Mouse (Mus musculus): Measurements from ENCODE around the gene Unc79. TPM values are rescaled to one million over a fixed set of nuclear protein-coding genes. Genes with fewer than 3 reads are reported as not detected.
A peak's percentile ranks its signal among the peaks of the same experiment; 100 is the strongest.

Gene Unc79
- polyA plus RNA-seq, 1 experiment from 2014 or later: 7.4 TPM

GRCm38 (mm10) chr12:103183057-103183456 is 234.4 kb downstream of the Unc79 start:
- 21% methylated on average over 7 of the region's 7 CpGs for WGBS
- Histone ChIP-seq H3K4me3 (ENCODE audit: low read depth, low read length) (no peak overlapping the region), H3K9ac (ENCODE audit: low read depth, low read length) (no peak overlapping the region), H3K36me3 (ENCODE audit: control insufficient read depth, insufficient read depth, low read length) (peaks cover 4% of the 10 kb centered on the region), H3K4me1 (ENCODE audit: control insufficient read depth, insufficient read depth, low read length) (no peaks in the 10 kb centered on the region), H3K9me3 (replicated peaks; ENCODE audit: control insufficient read depth, low read length, poor library complexity, severe bottlenecking) (no peaks in the 10 kb centered on the region), H3K4me2 (ENCODE audit: low read length) (no peak overlapping the region), H3K27me3 (ENCODE audit: control insufficient read depth, insufficient read depth, low read depth, low read length) (no peaks in the 10 kb centered on the region), H3K27ac (ENCODE audit: low read length) (no peak overlapping the region)
- ATAC-seq: no peak

GRCm38 (mm10) chr12:103187020-103187419 is 238.4 kb downstream of the Unc79 start:
- no peak overlapping the region for H3K4me3 ChIP-seq (ENCODE audit: low read depth, low read length)
- no peaks in the 10 kb centered on the region for H3K9me3 ChIP-seq (replicated peaks; ENCODE audit: control insufficient read depth, low read length, poor library complexity, severe bottlenecking)
- H3K4me2 ChIP-seq (ENCODE audit: low read length): no peak overlapping the region
- H3K4me1 ChIP-seq (ENCODE audit: control insufficient read depth, insufficient read depth, low read length): no peaks in the 10 kb centered on the region
- no peak for ATAC-seq
- no peak overlapping the region for H3K9ac ChIP-seq (ENCODE audit: low read depth, low read length)
- no peak overlapping the region for H3K27ac ChIP-seq (ENCODE audit: low read length)
- peaks cover 2% of the 10 kb centered on the region; the same call in 1 of the 2 replicates for H3K36me3 ChIP-seq (ENCODE audit: control insufficient read depth, insufficient read depth, low read length)
- 89% methylated on average over 7 of the region's 7 CpGs for WGBS
- no peaks in the 10 kb centered on the region for H3K27me3 ChIP-seq (ENCODE audit: control insufficient read depth, insufficient read depth, low read depth, low read length)

GRCm38 (mm10) chr12:103188223-103188622 is 239.6 kb downstream of the Unc79 start:
- H3K9me3 ChIP-seq (replicated peaks; ENCODE audit: control insufficient read depth, low read length, poor library complexity, severe bottlenecking): no peaks in the 10 kb centered on the region
- H3K4me2 ChIP-seq (ENCODE audit: low read length): no peak overlapping the region
- H3K4me3 ChIP-seq (ENCODE audit: low read depth, low read length): no peak overlapping the region
- no peak for ATAC-seq
- no peaks in the 10 kb centered on the region for H3K27me3 ChIP-seq (ENCODE audit: control insufficient read depth, insufficient read depth, low read depth, low read length)
- 44% methylated on average over 8 of the region's 8 CpGs for WGBS
- H3K36me3 ChIP-seq (ENCODE audit: control insufficient read depth, insufficient read depth, low read length): peaks cover 2% of the 10 kb centered on the region; the same call in 1 of the 2 replicates
- no peaks in the 10 kb centered on the region for H3K4me1 ChIP-seq (ENCODE audit: control insufficient read depth, insufficient read depth, low read length)
- H3K27ac ChIP-seq (ENCODE audit: low read length): no peak overlapping the region
- H3K9ac ChIP-seq (ENCODE audit: low read depth, low read length): no peak overlapping the region

GRCm38 (mm10) chr12:103189771-103190170 is 241.1 kb downstream of the Unc79 start:
- 66% methylated on average over 12 of the region's 12 CpGs for WGBS
- no peak overlapping the region for H3K9ac ChIP-seq (ENCODE audit: low read depth, low read length)
- H3K27me3 ChIP-seq (ENCODE audit: control insufficient read depth, insufficient read depth, low read depth, low read length): no peaks in the 10 kb centered on the region
- no peak overlapping the region for H3K4me3 ChIP-seq (ENCODE audit: low read depth, low read length)
- no peak overlapping the region for H3K4me2 ChIP-seq (ENCODE audit: low read length)
- H3K9me3 ChIP-seq (replicated peaks; ENCODE audit: control insufficient read depth, low read length, poor library complexity, severe bottlenecking): no peaks in the 10 kb centered on the region
- no peaks in the 10 kb centered on the region for H3K4me1 ChIP-seq (ENCODE audit: control insufficient read depth, insufficient read depth, low read length)
- no peak for ATAC-seq
- peaks cover 2% of the 10 kb centered on the region; the same call in 1 of the 2 replicates for H3K36me3 ChIP-seq (ENCODE audit: control insufficient read depth, insufficient read depth, low read length)
- H3K27ac ChIP-seq (ENCODE audit: low read length): no peak overlapping the region

GRCm38 (mm10) chr12:103192996-103193395 is 244.3 kb downstream of the Unc79 start:
- Histone ChIP-seq H3K4me1 (ENCODE audit: control insufficient read depth, insufficient read depth, low read length) (no peaks in the 10 kb centered on the region), H3K36me3 (ENCODE audit: control insufficient read depth, insufficient read depth, low read length) (no peaks in the 10 kb centered on the region), H3K9me3 (replicated peaks; ENCODE audit: control insufficient read depth, low read length, poor library complexity, severe bottlenecking) (no peaks in the 10 kb centered on the region), H3K27ac (ENCODE audit: low read length) (no peak overlapping the region), H3K4me3 (ENCODE audit: low read depth, low read length) (no peak overlapping the region), H3K27me3 (ENCODE audit: control insufficient read depth, insufficient read depth, low read depth, low read length) (no peaks in the 10 kb centered on the region), H3K4me2 (ENCODE audit: low read length) (no peak overlapping the region), H3K9ac (ENCODE audit: low read depth, low read length) (no peak overlapping the region)
- ATAC-seq: no peak
- WGBS: 72% methylated on average over 5 of the region's 5 CpGs

GRCm38 (mm10) chr12:103202592-103203544 is 254.2 kb downstream of the Unc79 start:
- H3K4me2 ChIP-seq (ENCODE audit: low read length): no peak overlapping the region
- H3K9ac ChIP-seq (ENCODE audit: low read depth, low read length): no peak overlapping the region
- no peak overlapping the region for H3K4me3 ChIP-seq (ENCODE audit: low read depth, low read length)
- no peaks in the 10 kb centered on the region for H3K27me3 ChIP-seq (ENCODE audit: control insufficient read depth, insufficient read depth, low read depth, low read length)
- H3K27ac ChIP-seq (ENCODE audit: low read length): peak overlapping the region; percentile 2; the same call in 1 of the 2 replicates
- ATAC-seq: peak; percentile 52; the same call in 1 of the 2 replicates
- WGBS: 23% methylated on average over 11 of the region's 11 CpGs
- H3K4me1 ChIP-seq (ENCODE audit: control insufficient read depth, insufficient read depth, low read length): peaks cover 12% of the 10 kb centered on the region
- no peaks in the 10 kb centered on the region for H3K36me3 ChIP-seq (ENCODE audit: control insufficient read depth, insufficient read depth, low read length)
- H3K9me3 ChIP-seq (replicated peaks; ENCODE audit: control insufficient read depth, low read length, poor library complexity, severe bottlenecking): no peaks in the 10 kb centered on the region

GRCm38 (mm10) chr12:103205561-103205960 is 256.9 kb downstream of the Unc79 start:
- H3K4me3 ChIP-seq (ENCODE audit: low read depth, low read length): no peak overlapping the region
- WGBS: 75% methylated on average over 7 of the region's 7 CpGs

GRCm38 (mm10) chr12:103209581-103209980 is 260.9 kb downstream of the Unc79 start:
- peaks cover 7% of the 10 kb centered on the region for H3K4me1 ChIP-seq (ENCODE audit: control insufficient read depth, insufficient read depth, low read length)
- no peaks in the 10 kb centered on the region for H3K9me3 ChIP-seq (replicated peaks; ENCODE audit: control insufficient read depth, low read length, poor library complexity, severe bottlenecking)
- no peak overlapping the region for H3K9ac ChIP-seq (ENCODE audit: low read depth, low read length)
- no peaks in the 10 kb centered on the region for H3K27me3 ChIP-seq (ENCODE audit: control insufficient read depth, insufficient read depth, low read depth, low read length)
- H3K27ac ChIP-seq (ENCODE audit: low read length): no peak overlapping the region
- no peaks in the 10 kb centered on the region for H3K36me3 ChIP-seq (ENCODE audit: control insufficient read depth, insufficient read depth, low read length)
- 97% methylated on average over 7 of the region's 7 CpGs for WGBS
- no peak for ATAC-seq
- no peak overlapping the region for H3K4me3 ChIP-seq (ENCODE audit: low read depth, low read length)
- H3K4me2 ChIP-seq (ENCODE audit: low read length): no peak overlapping the region

More at GRCm38 (mm10) chr12:103205561-103205960, 256.9 kb downstream of the Unc79 start:
- peaks cover 12% of the 10 kb centered on the region for H3K4me1 ChIP-seq (ENCODE audit: control insufficient read depth, insufficient read depth, low read length)
- no peaks in the 10 kb centered on the region for H3K9me3 ChIP-seq (replicated peaks; ENCODE audit: control insufficient read depth, low read length, poor library complexity, severe bottlenecking)
- no peaks in the 10 kb centered on the region for H3K36me3 ChIP-seq (ENCODE audit: control insufficient read depth, insufficient read depth, low read length)
- no peak for ATAC-seq
- no peak overlapping the region for H3K9ac ChIP-seq (ENCODE audit: low read depth, low read length)
- H3K4me2 ChIP-seq (ENCODE audit: low read length): no peak overlapping the region
- no peak overlapping the region for H3K27ac ChIP-seq (ENCODE audit: low read length)
- no peaks in the 10 kb centered on the region for H3K27me3 ChIP-seq (ENCODE audit: control insufficient read depth, insufficient read depth, low read depth, low read length)

GRCm38 (mm10) chr12:103211078-103211477 is 262.4 kb downstream of the Unc79 start:
- peaks cover 7% of the 10 kb centered on the region for H3K4me1 ChIP-seq (ENCODE audit: control insufficient read depth, insufficient read depth, low read length)
- WGBS: 59% methylated on average over 5 of the region's 5 CpGs
- H3K9ac ChIP-seq (ENCODE audit: low read depth, low read length): no peak overlapping the region
- no peak for ATAC-seq
- no peak overlapping the region for H3K4me2 ChIP-seq (ENCODE audit: low read length)
- no peak overlapping the region for H3K27ac ChIP-seq (ENCODE audit: low read length)
- no peaks in the 10 kb centered on the region for H3K36me3 ChIP-seq (ENCODE audit: control insufficient read depth, insufficient read depth, low read length)
- no peaks in the 10 kb centered on the region for H3K9me3 ChIP-seq (replicated peaks; ENCODE audit: control insufficient read depth, low read length, poor library complexity, severe bottlenecking)
- no peak overlapping the region for H3K4me3 ChIP-seq (ENCODE audit: low read depth, low read length)
- no peaks in the 10 kb centered on the region for H3K27me3 ChIP-seq (ENCODE audit: control insufficient read depth, insufficient read depth, low read depth, low read length)
